In genomic region chr4:15213862-15214227, GRCm38 (mm10) we compare ENCODE assay signal across 19 mouse cellular contexts.
DNase-seq lines count a peak whose midpoint lies in the region; ATAC-seq and TF ChIP-seq lines count a peak whose summit lies in the region.
"Had no signal": no experiment of that assay in that cellular context is flagged by ENCODE, and none has a peak within 500 bp of the region (broad histone marks: within the 10 kb centered on the region; RNA-seq: fewer than 3 reads in every experiment).

No protein-coding gene starts in this region.

- H3K4me3 ChIP-seq in heart, adult 2 months, result no peak overlapping the region
- no peak overlapping the region for H3K4me3 ChIP-seq in heart, embryonic 12.5 days
- H3K4me3 ChIP-seq in lung, embryonic 14.5 days (ENCODE audit: low read depth, low read length), result no peak overlapping the region
- H3K4me3 ChIP-seq in lung, adult 2 months (replicated peaks; ENCODE audit: extremely low read depth, low read depth, low read length), result no peak overlapping the region
- H3K4me3 ChIP-seq in embryonic facial prominence, embryonic 15.5 days (replicated peaks), result no peak overlapping the region
- H3K4me3 ChIP-seq in limb, embryonic 15.5 days, result no peak overlapping the region
- H3K4me3 ChIP-seq: embryonic facial prominence, embryonic 12.5 days; hindbrain, embryonic 10.5 days; midbrain, embryonic 12.5 days; neural tube, embryonic 15.5 days had no signal

- H3K27ac ChIP-seq in heart, adult 2 months, result peak overlapping the region; percentile 58; the same call in 1 of the 2 replicates
- H3K27ac ChIP-seq in heart, embryonic 12.5 days (ENCODE audit: poor library complexity, severe bottlenecking), result no peak overlapping the region
- 0 out of 2 replicates have a peak overlapping the region, but pooled peaks have one; percentile 9 for H3K27ac ChIP-seq in lung, embryonic 14.5 days (ENCODE audit: low read depth)
- H3K27ac ChIP-seq in embryonic facial prominence, embryonic 15.5 days (replicated peaks), result no peak overlapping the region
- peak overlapping the region; percentile 51; the same call in 1 of the 2 replicates for H3K27ac ChIP-seq in limb, embryonic 15.5 days
- H3K27ac ChIP-seq: hindbrain, embryonic 10.5 days; macrophage; midbrain, embryonic 12.5 days; neural tube, embryonic 15.5 days had no signal

- H3K27me3 ChIP-seq in heart, adult 2 months (ENCODE audit: control insufficient read depth, insufficient read depth, low read length), result no peaks in the 10 kb centered on the region
- H3K27me3 ChIP-seq in heart, embryonic 12.5 days (replicated peaks), result no peaks in the 10 kb centered on the region
- H3K27me3 ChIP-seq in lung, embryonic 14.5 days (ENCODE audit: insufficient read depth, low read length), result no peaks in the 10 kb centered on the region
- no peaks in the 10 kb centered on the region for H3K27me3 ChIP-seq in embryonic facial prominence, embryonic 15.5 days
- H3K27me3 ChIP-seq in limb, embryonic 15.5 days, result no peaks in the 10 kb centered on the region
- H3K27me3 ChIP-seq: embryonic facial prominence, embryonic 12.5 days; midbrain, embryonic 12.5 days; neural tube, embryonic 15.5 days had no signal

- no peak overlapping the region for H3K4me2 ChIP-seq in heart, embryonic 12.5 days
- H3K4me2 ChIP-seq in lung, embryonic 14.5 days, result no peak overlapping the region
- no peak overlapping the region for H3K4me2 ChIP-seq in embryonic facial prominence, embryonic 15.5 days (replicated peaks)
- H3K4me2 ChIP-seq in limb, embryonic 15.5 days, result no peak overlapping the region
- H3K4me2 ChIP-seq: embryonic facial prominence, embryonic 12.5 days; midbrain, embryonic 12.5 days; neural tube, embryonic 15.5 days had no signal

- H3K4me1 ChIP-seq in heart, adult 2 months (ENCODE audit: control insufficient read depth, insufficient read depth, low read length), result peaks cover 3% of the 10 kb centered on the region
- H3K4me1 ChIP-seq in heart, embryonic 12.5 days (replicated peaks), result peaks cover 8% of the 10 kb centered on the region
- H3K4me1 ChIP-seq in lung, embryonic 14.5 days (ENCODE audit: insufficient read depth), result no peaks in the 10 kb centered on the region
- H3K4me1 ChIP-seq in lung, adult 2 months (ENCODE audit: control insufficient read depth, insufficient read depth, low read length), result no peaks in the 10 kb centered on the region; the same call in 1 of the 2 replicates
- no peaks in the 10 kb centered on the region for H3K4me1 ChIP-seq in embryonic facial prominence, embryonic 15.5 days
- H3K4me1 ChIP-seq in limb, embryonic 15.5 days, result peaks cover 3% of the 10 kb centered on the region; the same call in 1 of the 2 replicates
- H3K4me1 ChIP-seq: hindbrain, embryonic 10.5 days; midbrain, embryonic 12.5 days; neural tube, embryonic 15.5 days had no signal

- H3K9ac ChIP-seq in heart, adult 2 months (ENCODE audit: low read depth, low read length), result no peak overlapping the region
- no peak overlapping the region for H3K9ac ChIP-seq in heart, embryonic 12.5 days
- no peak overlapping the region for H3K9ac ChIP-seq in lung, embryonic 14.5 days
- H3K9ac ChIP-seq in embryonic facial prominence, embryonic 15.5 days, result no peak overlapping the region
- H3K9ac ChIP-seq in limb, embryonic 15.5 days, result no peak overlapping the region
- H3K9ac ChIP-seq: embryonic facial prominence, embryonic 12.5 days; midbrain, embryonic 12.5 days; neural tube, embryonic 15.5 days had no signal

- 32% methylated on average over 1 of the region's 1 CpGs for WGBS in heart, adult 2 months
- 56% methylated on average over 1 of the region's 1 CpGs for WGBS in heart, embryonic 12.5 days
- 42% methylated on average over 1 of the region's 1 CpGs for WGBS in lung, embryonic 14.5 days
- WGBS in lung, adult 2 months, result 45% methylated on average over 1 of the region's 1 CpGs
- 60% methylated on average over 1 of the region's 1 CpGs for WGBS in embryonic facial prominence, embryonic 15.5 days
- WGBS in limb, embryonic 15.5 days, result 51% methylated on average over 1 of the region's 1 CpGs

- no peak for TF ChIP-seq EP300 in heart, adult 2 months (IDR thresholded peaks at IDR 0.05; ENCODE audit: insufficient read depth, low read depth, low read length)

- no peaks in the 10 kb centered on the region for H3K79me2 ChIP-seq in heart, adult 2 months (replicated peaks; ENCODE audit: control insufficient read depth, insufficient read depth, low read length)

- no peak for DNase-seq in heart, adult 2 months
- DNase-seq in lung, embryonic 14.5 days, result no peak
- DNase-seq in lung, adult 2 months, result no peak
- DNase-seq in thymus, postnatal 14 days, result no peak
- DNase-seq in layer of hippocampus, adult 8-10 months (ENCODE audit: low spot score in 2 of 2), result no peak
- DNase-seq: cerebellum, adult 11 months; gastrocnemius, postnatal 25 days; kidney, postnatal 25 days; right cerebral cortex, postnatal 4 days; thymus, postnatal 36 days had no signal

- no peaks in the 10 kb centered on the region for H3K36me3 ChIP-seq in heart, adult 2 months (ENCODE audit: control insufficient read depth, insufficient read depth, low read length)
- H3K36me3 ChIP-seq in heart, embryonic 12.5 days, result no peaks in the 10 kb centered on the region
- H3K36me3 ChIP-seq in lung, embryonic 14.5 days (ENCODE audit: insufficient read depth), result no peaks in the 10 kb centered on the region
- no peaks in the 10 kb centered on the region for H3K36me3 ChIP-seq in embryonic facial prominence, embryonic 15.5 days
- H3K36me3 ChIP-seq in limb, embryonic 15.5 days, result no peaks in the 10 kb centered on the region
- H3K36me3 ChIP-seq: embryonic facial prominence, embryonic 12.5 days; hindbrain, embryonic 10.5 days; midbrain, embryonic 12.5 days; neural tube, embryonic 15.5 days had no signal

- no peaks in the 10 kb centered on the region for H3K9me3 ChIP-seq in heart, embryonic 12.5 days (replicated peaks)
- no peaks in the 10 kb centered on the region for H3K9me3 ChIP-seq in lung, embryonic 14.5 days (ENCODE audit: low read depth, low read length)
- no peaks in the 10 kb centered on the region for H3K9me3 ChIP-seq in embryonic facial prominence, embryonic 15.5 days (replicated peaks)
- H3K9me3 ChIP-seq in limb, embryonic 15.5 days, result no peaks in the 10 kb centered on the region
- H3K9me3 ChIP-seq: embryonic facial prominence, embryonic 12.5 days; hindbrain, embryonic 10.5 days; midbrain, embryonic 12.5 days; neural tube, embryonic 15.5 days had no signal

- no peak for TF ChIP-seq CTCF in heart, adult 2 months (IDR thresholded peaks at IDR 0.05)
- TF ChIP-seq CTCF in lung, embryonic 14.5 days (IDR thresholded peaks at IDR 0.05; ENCODE audit: low read depth), result no peak
- TF ChIP-seq CTCF in lung, adult 2 months (IDR thresholded peaks at IDR 0.05; ENCODE audit: insufficient read depth, low read length), result no peak

- no peak for ATAC-seq in heart, embryonic 12.5 days (ENCODE audit: insufficient number of reproducible peaks, low FRiP score)
- no peak for ATAC-seq in lung, embryonic 14.5 days (ENCODE audit: insufficient read depth)
- peak; percentile 34; the same call in 1 of the 2 replicates for ATAC-seq in embryonic facial prominence, embryonic 15.5 days (ENCODE audit: insufficient number of reproducible peaks, low FRiP score, low TSS enrichment, low read depth)
- no peak for ATAC-seq in limb, embryonic 15.5 days (ENCODE audit: insufficient number of reproducible peaks, low FRiP score, low TSS enrichment, low read depth)
- ATAC-seq: inflammation-experienced regulatory T-cells, adult 6 months had no signal

- intact Hi-C loops in heart, adult 2 months (cut with DNase I), result no loop called here

- TF ChIP-seq POLR2A in heart, adult 2 months (IDR thresholded peaks at IDR 0.05; ENCODE audit: insufficient read depth, low read depth, low read length), result no peak
- no peak for TF ChIP-seq POLR2A in lung, adult 2 months (IDR thresholded peaks at IDR 0.05; ENCODE audit: borderline replicate concordance, extremely low read depth, low read depth, low read length)

Comparison
In these comparisons a context has a peak if more than half of its experiments do, and no peak if none do; other contexts are left out.
1. H3K27ac ChIP-seq: peak in heart, adult 2 months (single experiment), lung, embryonic 14.5 days (single experiment) and limb, embryonic 15.5 days (single experiment); none in heart, embryonic 12.5 days (single experiment) and embryonic facial prominence, embryonic 15.5 days (single experiment).